Mouse (Mus musculus): ENCODE results near the gene Atp11c. TPM values are rescaled to one million over a fixed set of nuclear protein-coding genes. Genes with fewer than 3 reads are reported as not detected.

Atp11c gene
- polyA plus RNA-seq, 1 experiment from 2014 or later = 1.8 TPM

- no peak overlapping the region for H3K9ac ChIP-seq (ENCODE audit: low read length)
- DNase-seq (ENCODE audit: low spot score) (no peak), ATAC-seq (ENCODE audit: low FRiP score, low TSS enrichment) (no peak)
- H3K36me3 ChIP-seq (ENCODE audit: control insufficient read depth, insufficient read depth, low read length) = no peaks in the 10 kb centered on the region
- no peaks in the 10 kb centered on the region for H3K9me3 ChIP-seq (ENCODE audit: control insufficient read depth, low read length)
- no peak overlapping the region for H3K4me3 ChIP-seq (ENCODE audit: low read depth, low read length)
- H3K4me1 ChIP-seq (replicated peaks; ENCODE audit: control insufficient read depth, insufficient read depth) = no peaks in the 10 kb centered on the region
- H3K27me3 ChIP-seq (ENCODE audit: control insufficient read depth, insufficient read depth, low read length) = no peaks in the 10 kb centered on the region
- no peak overlapping the region for H3K27ac ChIP-seq (replicated peaks)
- TF ChIP-seq CTCF (IDR thresholded peaks at IDR 0.05; ENCODE audit: low read depth) = no peak
- no peak for TF ChIP-seq EP300 (optimal IDR thresholded peaks at IDR 0.05)
- no peak overlapping the region for H3K4me2 ChIP-seq (replicated peaks; ENCODE audit: low read depth)
Observed at GRCm38 (mm10) chrX:60380386-60380785, 212.1 kb downstream of the Atp11c start.

GRCm38 (mm10) chrX:60348741-60349140 is 243.8 kb downstream of the Atp11c start:
- no peak for DNase-seq (ENCODE audit: low spot score)
- no peak overlapping the region for H3K27ac ChIP-seq (replicated peaks)
- H3K4me1 ChIP-seq (replicated peaks; ENCODE audit: control insufficient read depth, insufficient read depth) = no peaks in the 10 kb centered on the region
- ATAC-seq (ENCODE audit: low FRiP score, low TSS enrichment) = no peak
- H3K4me3 ChIP-seq (ENCODE audit: low read depth, low read length) = no peak overlapping the region
- H3K36me3 ChIP-seq (ENCODE audit: control insufficient read depth, insufficient read depth, low read length) = no peaks in the 10 kb centered on the region
- H3K27me3 ChIP-seq (ENCODE audit: control insufficient read depth, insufficient read depth, low read length) = no peaks in the 10 kb centered on the region
- H3K4me2 ChIP-seq (replicated peaks; ENCODE audit: low read depth) = no peak overlapping the region
- TF ChIP-seq EP300 (optimal IDR thresholded peaks at IDR 0.05) = no peak
- no peak for TF ChIP-seq CTCF (IDR thresholded peaks at IDR 0.05; ENCODE audit: low read depth)
- WGBS = 90% methylated on average over 1 of the region's 1 CpGs
- H3K9ac ChIP-seq (ENCODE audit: low read length) = no peak overlapping the region
- no peaks in the 10 kb centered on the region for H3K9me3 ChIP-seq (ENCODE audit: control insufficient read depth, low read length)

- no peaks in the 10 kb centered on the region for H3K4me1 ChIP-seq (replicated peaks; ENCODE audit: control insufficient read depth, insufficient read depth)
- DNase-seq (ENCODE audit: low spot score) = no peak
- no peak for TF ChIP-seq EP300 (optimal IDR thresholded peaks at IDR 0.05)
- TF ChIP-seq CTCF (IDR thresholded peaks at IDR 0.05; ENCODE audit: low read depth) = no peak
- no peak overlapping the region for H3K4me3 ChIP-seq (ENCODE audit: low read depth, low read length)
- no peaks in the 10 kb centered on the region for H3K36me3 ChIP-seq (ENCODE audit: control insufficient read depth, insufficient read depth, low read length)
- H3K4me2 ChIP-seq (replicated peaks; ENCODE audit: low read depth) = no peak overlapping the region
- H3K27me3 ChIP-seq (ENCODE audit: control insufficient read depth, insufficient read depth, low read length) = no peaks in the 10 kb centered on the region
- no peak for ATAC-seq (ENCODE audit: low FRiP score, low TSS enrichment)
- no peak overlapping the region for H3K9ac ChIP-seq (ENCODE audit: low read length)
- H3K9me3 ChIP-seq (ENCODE audit: control insufficient read depth, low read length) = no peaks in the 10 kb centered on the region
- H3K27ac ChIP-seq (replicated peaks) = no peak overlapping the region
Observed at GRCm38 (mm10) chrX:60345447-60345846, 247.1 kb downstream of the Atp11c start.

GRCm38 (mm10) chrX:60344991-60345390 is 247.5 kb downstream of the Atp11c start:
- WGBS = 64% methylated on average over 4 of the region's 4 CpGs
- ATAC-seq (ENCODE audit: low FRiP score, low TSS enrichment) (no peak), DNase-seq (ENCODE audit: low spot score) (no peak)
- Histone ChIP-seq H3K9me3 (ENCODE audit: control insufficient read depth, low read length) (no peaks in the 10 kb centered on the region), H3K4me3 (ENCODE audit: low read depth, low read length) (no peak overlapping the region), H3K27ac (replicated peaks) (no peak overlapping the region), H3K4me1 (replicated peaks; ENCODE audit: control insufficient read depth, insufficient read depth) (no peaks in the 10 kb centered on the region), H3K36me3 (ENCODE audit: control insufficient read depth, insufficient read depth, low read length) (no peaks in the 10 kb centered on the region), H3K9ac (ENCODE audit: low read length) (no peak overlapping the region), H3K4me2 (replicated peaks; ENCODE audit: low read depth) (no peak overlapping the region), H3K27me3 (ENCODE audit: control insufficient read depth, insufficient read depth, low read length) (no peaks in the 10 kb centered on the region)
- TF ChIP-seq EP300 (optimal IDR thresholded peaks at IDR 0.05) = no peak

- no peaks in the 10 kb centered on the region for H3K27me3 ChIP-seq (ENCODE audit: control insufficient read depth, insufficient read depth, low read length)
- no peaks in the 10 kb centered on the region for H3K9me3 ChIP-seq (ENCODE audit: control insufficient read depth, low read length)
- H3K4me2 ChIP-seq (replicated peaks; ENCODE audit: low read depth) = no peak overlapping the region
- no peaks in the 10 kb centered on the region for H3K36me3 ChIP-seq (ENCODE audit: control insufficient read depth, insufficient read depth, low read length)
- H3K27ac ChIP-seq (replicated peaks) = no peak overlapping the region
- no peaks in the 10 kb centered on the region for H3K4me1 ChIP-seq (replicated peaks; ENCODE audit: control insufficient read depth, insufficient read depth)
- no peak overlapping the region for H3K9ac ChIP-seq (ENCODE audit: low read length)
- ATAC-seq (ENCODE audit: low FRiP score, low TSS enrichment) (no peak), DNase-seq (ENCODE audit: low spot score) (no peak)
- H3K4me3 ChIP-seq (ENCODE audit: low read depth, low read length) = no peak overlapping the region
- TF ChIP-seq EP300 (optimal IDR thresholded peaks at IDR 0.05) (no peak), CTCF (IDR thresholded peaks at IDR 0.05; ENCODE audit: low read depth) (no peak)
- WGBS = 79% methylated on average over 3 of the region's 3 CpGs
Observed at GRCm38 (mm10) chrX:60329735-60330134, 262.8 kb downstream of the Atp11c start.

- Histone ChIP-seq H3K27me3 (ENCODE audit: control insufficient read depth, insufficient read depth, low read length) (no peaks in the 10 kb centered on the region), H3K4me2 (replicated peaks; ENCODE audit: low read depth) (no peak overlapping the region), H3K27ac (replicated peaks) (no peak overlapping the region), H3K4me3 (ENCODE audit: low read depth, low read length) (no peak overlapping the region), H3K9ac (ENCODE audit: low read length) (no peak overlapping the region), H3K36me3 (ENCODE audit: control insufficient read depth, insufficient read depth, low read length) (no peaks in the 10 kb centered on the region), H3K9me3 (ENCODE audit: control insufficient read depth, low read length) (no peaks in the 10 kb centered on the region), H3K4me1 (replicated peaks; ENCODE audit: control insufficient read depth, insufficient read depth) (no peaks in the 10 kb centered on the region)
- ATAC-seq (ENCODE audit: low FRiP score, low TSS enrichment) (no peak), DNase-seq (ENCODE audit: low spot score) (no peak)
- TF ChIP-seq EP300 (optimal IDR thresholded peaks at IDR 0.05) (no peak), CTCF (IDR thresholded peaks at IDR 0.05; ENCODE audit: low read depth) (no peak)
- WGBS = 67% methylated on average over 4 of the region's 4 CpGs
Observed at GRCm38 (mm10) chrX:60321321-60321720, 271.2 kb downstream of the Atp11c start.

Data from stomach, postnatal 0 days (tissue).